Mouse (Mus musculus) c-Kit-positive CD71-negative TER-119-negative erythroid progenitor cells, embryonic 14.5 days (primary cell): Measurements from ENCODE around the gene Eef1akmt1.

Experiments used
- DNase-seq: peaks from one replicate; pipeline ENCODE4 v3.0.0-alpha.2; 2013; ENCODE audit warnings: low read depth

Gene Eef1akmt1

GRCm38 (mm10) chr14:57546557-57547021, 24.8 kb downstream of the Eef1akmt1 start:
- DNase-seq, result no peak

DNA sequence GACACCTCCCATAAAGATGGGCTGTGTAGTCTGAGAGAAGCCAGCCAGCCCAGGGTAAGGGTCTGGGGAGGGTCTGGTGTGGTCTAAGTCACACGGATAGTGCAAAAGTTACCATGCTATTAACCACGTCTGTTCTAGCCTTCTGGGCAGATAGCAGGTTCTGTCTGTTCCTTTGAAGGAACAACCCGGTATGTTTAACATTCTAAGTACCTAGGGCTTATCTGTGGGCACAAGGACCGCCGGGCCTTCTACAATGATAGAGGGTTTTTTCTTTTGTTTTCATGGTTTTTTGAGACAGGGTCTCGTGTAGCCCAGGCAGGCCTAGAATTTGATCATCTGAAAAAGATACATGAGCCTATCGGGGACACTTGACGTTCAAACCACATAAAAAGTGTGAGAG, 25.3 kb downstream of the Eef1akmt1 start:
- DNase-seq, result no peak

DNA sequence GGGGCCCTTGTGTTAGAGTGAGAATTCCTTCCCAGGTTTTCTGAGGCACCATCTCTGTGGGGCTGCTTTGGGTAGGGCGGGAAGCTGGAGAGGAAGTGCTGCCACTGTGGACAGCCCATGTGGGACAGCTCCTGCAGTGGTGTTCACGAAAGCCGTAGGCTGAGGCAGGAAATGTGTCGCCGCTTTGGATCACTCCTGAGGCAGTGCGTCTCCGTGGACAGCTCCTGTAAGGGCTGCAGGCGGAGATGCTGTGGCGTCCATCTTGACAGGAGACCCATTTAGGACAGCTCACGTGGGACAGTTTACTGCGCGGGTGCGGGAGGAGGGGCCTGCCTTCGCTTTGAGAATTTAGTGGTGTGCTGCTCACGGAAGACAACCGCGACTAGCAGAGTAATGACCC, 25.9 kb downstream of the Eef1akmt1 start:
- no peak for DNase-seq

DNA sequence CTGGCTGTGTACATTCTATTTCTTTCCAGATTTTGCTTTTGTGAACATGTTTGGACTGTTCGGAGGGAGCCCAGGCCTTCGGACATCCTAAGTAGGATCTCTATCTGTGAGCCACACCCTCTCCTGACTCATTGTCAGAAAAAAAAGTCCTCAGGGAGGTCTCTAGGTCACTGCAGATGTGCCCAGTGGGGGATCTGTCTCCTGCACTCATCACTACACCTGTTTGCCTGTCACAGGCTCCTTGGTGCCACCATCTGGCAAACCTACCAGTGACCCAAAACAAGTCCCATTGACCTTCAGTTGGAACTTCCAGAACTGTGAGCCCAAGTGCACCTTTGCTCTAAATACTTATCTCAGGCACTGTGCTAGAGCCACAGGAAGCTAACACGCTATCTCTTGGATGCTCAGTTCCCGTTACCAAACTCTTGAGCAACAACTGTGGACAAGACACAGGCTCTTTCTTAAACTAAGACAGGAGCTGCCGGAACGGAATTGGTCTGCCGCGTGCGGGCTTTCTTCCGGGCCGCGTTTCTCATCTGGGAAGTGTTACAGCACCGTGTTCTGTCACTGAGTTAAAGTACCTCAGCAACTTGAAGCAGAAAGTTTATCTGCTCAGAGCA, 27.9 kb downstream of the Eef1akmt1 start:
- no peak for DNase-seq

DNA sequence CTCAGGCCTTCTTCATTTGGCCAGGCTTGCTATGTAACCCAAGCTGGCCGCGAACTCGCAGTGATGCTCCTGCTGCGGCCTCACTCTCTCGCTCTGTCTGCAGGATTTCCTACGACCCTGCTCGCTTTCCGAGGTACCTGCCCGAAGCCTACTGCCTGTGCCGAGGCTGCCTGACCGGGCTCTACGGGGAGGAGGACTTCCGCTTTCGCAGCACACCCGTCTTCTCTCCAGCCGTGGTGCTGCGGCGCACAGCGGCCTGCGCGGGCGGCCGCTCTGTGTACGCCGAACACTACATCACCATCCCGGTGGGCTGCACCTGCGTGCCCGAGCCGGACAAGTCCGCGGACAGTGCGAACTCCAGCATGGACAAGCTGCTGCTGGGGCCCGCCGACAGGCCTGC, 29.2 kb downstream of the Eef1akmt1 start:
- no peak for DNase-seq

GRCm38 (mm10) chr14:57540683-57541082, 30.7 kb downstream of the Eef1akmt1 start:
- no peak for DNase-seq

DNA sequence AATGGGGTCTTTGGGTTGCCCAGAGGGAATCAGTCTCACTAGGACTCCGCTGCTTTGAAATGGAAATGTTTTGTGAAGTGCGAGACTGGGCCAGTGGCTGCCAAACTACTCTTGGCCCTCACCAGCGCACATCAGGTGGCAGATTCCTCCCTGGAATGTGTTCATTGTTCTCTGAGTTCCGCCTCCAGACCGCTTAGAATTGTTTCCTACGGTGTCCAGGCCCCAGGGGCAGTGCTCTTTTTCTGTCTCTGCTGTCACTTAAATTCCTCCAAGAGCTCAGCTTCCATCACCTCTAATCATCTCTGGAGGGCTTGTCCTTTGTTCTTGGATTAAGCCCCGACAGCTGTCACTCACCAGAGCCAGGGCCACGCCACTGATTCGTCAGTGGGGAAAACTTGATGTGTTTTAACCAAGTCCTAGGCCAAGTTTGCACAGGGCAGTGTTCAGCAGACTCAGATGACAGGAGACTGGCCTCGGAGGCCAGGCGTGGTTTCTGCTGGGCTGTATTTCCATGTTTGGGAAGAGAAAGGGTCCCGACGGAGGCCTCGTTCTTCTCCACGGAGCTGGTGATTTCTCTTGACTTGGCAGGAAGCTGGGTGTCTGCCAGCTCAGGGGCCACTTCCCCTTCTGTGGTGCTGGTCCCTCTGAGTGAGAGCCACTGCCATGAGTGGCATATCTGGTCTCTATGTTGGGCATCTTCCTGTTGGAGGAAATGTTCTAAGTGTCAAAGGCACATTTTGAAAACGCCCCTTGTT, 34.0 kb downstream of the Eef1akmt1 start:
- DNase-seq, result no peak

DNA sequence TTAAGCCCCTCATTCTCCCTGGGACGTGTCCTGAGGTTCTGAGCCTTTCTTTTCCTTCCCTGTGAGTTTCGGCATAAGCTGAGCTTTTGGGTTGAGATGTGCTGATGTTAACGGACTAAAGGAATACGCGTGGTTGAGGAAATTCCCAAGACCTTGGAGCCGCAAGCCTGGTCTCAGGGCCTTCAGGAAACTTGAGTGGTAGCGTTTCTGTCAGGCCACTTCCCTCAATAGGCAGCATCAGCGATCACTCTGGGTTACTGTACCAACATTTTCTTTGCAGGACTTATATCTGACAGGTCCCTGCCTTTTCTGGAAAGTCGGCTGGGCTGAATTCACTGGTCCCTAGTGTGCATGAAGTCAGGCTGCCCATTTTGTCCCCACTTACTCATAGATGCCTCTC, 34.6 kb downstream of the Eef1akmt1 start:
- no peak for DNase-seq

DNA sequence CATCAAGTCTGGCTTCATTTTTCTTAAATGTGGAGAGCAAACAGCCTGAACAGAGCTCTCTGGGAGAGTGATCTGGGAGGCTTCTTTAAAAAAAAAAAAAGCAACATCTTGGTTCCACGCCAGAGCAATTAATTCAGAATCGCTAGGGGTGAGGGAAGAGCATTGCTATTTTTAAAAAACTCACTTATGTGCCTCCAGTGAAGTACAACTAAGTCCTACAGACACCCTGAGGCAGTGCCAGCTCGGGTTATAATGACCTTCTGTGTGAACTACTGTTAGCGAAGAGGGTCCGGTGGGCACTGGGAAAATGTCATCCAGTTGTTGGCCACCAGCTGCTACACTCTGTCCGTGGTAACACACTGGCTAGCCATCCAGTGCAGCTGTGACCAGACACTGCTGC, 35.8 kb downstream of the Eef1akmt1 start:
- no peak for DNase-seq

- DNase-seq, result no peak
These were observed 36.5 kb downstream of the Eef1akmt1 start for GRCm38 (mm10) chr14:57534961-57535360.

- DNase-seq, result no peak
These were observed 37.1 kb downstream of the Eef1akmt1 start for GRCm38 (mm10) chr14:57534346-57534745.

GRCm38 (mm10) chr14:57533841-57534240, 37.6 kb downstream of the Eef1akmt1 start:
- DNase-seq, result no peak

DNA sequence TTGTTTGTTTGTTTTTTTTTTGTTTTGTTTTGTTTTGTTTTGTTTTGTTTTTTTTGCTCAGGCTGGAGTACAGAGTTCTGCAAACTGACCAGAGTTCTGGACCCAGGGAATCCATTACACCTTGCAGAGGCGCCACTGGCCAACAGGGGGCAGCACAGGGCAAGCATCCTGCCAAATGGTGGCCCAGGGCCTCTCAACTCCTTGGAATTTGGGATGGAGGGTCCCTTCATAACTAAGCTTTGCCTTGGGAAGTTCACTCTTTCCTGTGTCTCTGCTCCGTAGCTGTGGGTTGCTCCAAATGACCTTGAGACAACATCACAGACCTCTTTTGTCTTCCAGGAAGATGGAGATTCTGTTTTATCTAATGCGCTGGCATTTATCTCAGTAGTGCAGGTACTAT, 38.2 kb downstream of the Eef1akmt1 start:
- DNase-seq, result no peak

DNA sequence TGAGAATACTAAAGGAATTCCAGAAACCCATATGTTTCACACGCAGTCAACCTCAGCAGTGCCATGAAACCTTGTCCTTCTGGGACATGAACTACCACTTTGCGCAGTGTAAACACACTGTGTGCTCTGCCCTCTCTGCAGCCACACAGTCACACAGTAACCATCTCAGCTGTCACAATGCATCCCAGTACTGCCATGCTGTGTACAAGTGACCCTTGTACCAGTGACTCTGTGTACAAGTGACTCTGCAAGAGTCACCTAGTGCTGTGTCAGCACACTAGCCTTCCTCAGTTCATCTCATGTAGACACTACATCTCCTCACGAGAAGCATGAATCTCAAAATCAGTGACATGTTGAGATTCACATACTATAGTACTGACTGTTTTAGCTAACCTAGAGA, 38.8 kb downstream of the Eef1akmt1 start:
- DNase-seq, result no peak

DNA sequence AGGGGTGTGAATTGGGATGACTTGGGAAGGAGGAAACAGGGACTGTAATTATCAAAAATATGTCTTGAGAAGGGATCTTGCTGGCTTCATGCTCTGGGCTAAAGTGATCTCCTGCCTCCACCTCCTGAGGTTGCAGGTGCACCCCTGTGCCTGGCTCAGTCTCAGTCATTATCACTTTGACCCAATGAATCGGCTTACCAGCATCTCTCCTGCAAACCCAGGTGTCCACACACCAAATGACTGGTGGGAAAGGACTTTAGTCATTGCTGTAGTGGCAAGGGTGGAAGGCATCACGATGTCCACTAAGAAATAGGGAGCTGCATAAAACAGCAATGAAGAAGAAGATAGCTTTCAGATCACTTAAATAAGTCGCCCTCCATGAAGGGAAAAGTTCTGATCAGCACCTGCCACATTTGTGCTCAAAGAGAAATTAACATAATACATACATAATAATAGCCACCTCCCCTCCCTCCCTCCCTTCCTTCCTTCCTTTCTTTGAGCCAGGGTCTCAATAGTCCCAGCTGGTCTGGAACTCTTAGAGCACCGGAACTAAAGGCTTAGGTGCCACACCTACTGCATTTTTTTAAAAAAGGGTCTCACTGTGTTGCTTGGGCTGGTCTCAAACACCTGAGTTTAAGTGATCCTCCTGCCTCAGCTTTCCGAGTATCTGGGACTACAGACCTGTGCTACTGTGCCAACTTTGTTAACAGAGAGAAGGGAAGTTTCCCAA, 41.5 kb downstream of the Eef1akmt1 start:
- no peak for DNase-seq

GRCm38 (mm10) chr14:57529086-57529785, 42.2 kb downstream of the Eef1akmt1 start:
- no peak for DNase-seq

GRCm38 (mm10) chr14:57527598-57527997, 43.8 kb downstream of the Eef1akmt1 start:
- DNase-seq, result no peak

GRCm38 (mm10) chr14:57527122-57527521, 44.3 kb downstream of the Eef1akmt1 start:
- no peak for DNase-seq

DNA sequence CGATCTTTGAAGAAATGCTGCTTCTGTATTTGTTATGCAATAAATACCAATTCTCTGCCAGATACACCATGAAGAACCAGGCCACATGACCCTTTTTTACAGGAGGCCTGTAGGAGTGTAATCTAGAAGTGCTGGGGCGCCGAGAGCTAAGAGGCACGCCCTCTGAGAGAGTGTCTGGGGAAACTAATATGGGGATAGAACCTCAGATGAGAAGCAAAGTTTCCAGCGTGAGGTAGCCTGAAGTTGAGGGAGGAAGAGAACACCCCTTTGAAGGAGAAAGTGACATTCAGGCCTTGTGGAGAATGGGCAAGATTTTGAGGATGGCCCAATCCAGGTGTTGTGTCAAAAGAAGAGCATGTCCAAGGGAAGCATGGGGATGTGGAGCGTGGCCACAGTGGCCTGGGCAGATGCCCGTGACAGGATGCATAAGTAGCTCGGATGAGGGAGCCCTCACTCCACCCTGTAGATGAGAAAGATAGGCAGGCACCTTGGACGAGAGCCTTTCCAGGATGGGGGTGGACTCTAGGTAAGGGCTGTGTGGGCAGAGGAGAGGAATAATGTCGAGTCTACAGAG, 45.3 kb downstream of the Eef1akmt1 start:
- DNase-seq, result no peak

- DNase-seq, result no peak
These were observed 45.9 kb downstream of the Eef1akmt1 start for GRCm38 (mm10) chr14:57525388-57526049.

- DNase-seq, result no peak
These were observed 46.6 kb downstream of the Eef1akmt1 start, which contains the start of gene Il17d for GRCm38 (mm10) chr14:57524671-57525387. Il17d (plus strand) TSS chr14:57524777.
